Mouse (Mus musculus): ENCODE measurements around the gene Dgcr6.

DNA sequence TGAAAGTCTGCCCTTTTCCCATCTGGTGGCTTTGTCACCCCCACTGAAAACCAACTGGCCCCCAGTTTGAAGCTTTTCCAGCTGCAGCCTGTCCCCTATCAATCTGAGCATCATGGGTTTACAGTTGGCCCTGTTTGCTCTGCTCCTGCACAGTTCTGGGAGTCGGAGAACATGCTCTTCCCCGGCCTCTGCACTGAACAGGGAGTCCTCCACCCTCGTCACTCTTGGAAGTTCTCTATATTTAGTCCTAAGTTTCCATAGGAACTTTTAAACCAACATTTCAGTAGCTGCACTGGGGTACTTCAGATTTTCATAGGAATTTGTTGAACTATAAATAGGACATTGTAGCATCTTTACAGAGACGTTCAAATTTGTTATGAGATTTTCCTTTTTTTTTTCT, 19.4 kb upstream of the Dgcr6 start:
- TF ChIP-seq CTCF (IDR thresholded peaks at IDR 0.05; ENCODE audit: low read depth, low read length), result no peak
- no peak for TF ChIP-seq GATA2 (IDR thresholded peaks at IDR 0.05; ENCODE audit: borderline replicate concordance, low read depth, low read length)
- no peak for TF ChIP-seq GATA1 (IDR thresholded peaks at IDR 0.05; ENCODE audit: borderline replicate concordance, low read length)
- TF ChIP-seq TAL1 (conservative IDR thresholded peaks at IDR 0.05; ENCODE audit: low read depth, low read length), result no peak
- no peak for TF ChIP-seq POLR2AphosphoS5 (IDR thresholded peaks at IDR 0.05; ENCODE audit: insufficient replicate concordance, low read depth, low read length)

All from G1E (cell line).